Mouse (Mus musculus): Measurements from ENCODE around the gene Gm17349. TPM values are rescaled to one million over a fixed set of nuclear protein-coding genes. Genes with fewer than 3 reads are reported as not detected.

The Gm17349 gene
- total and polyA plus RNA-seq, 3 experiments: 0.98 to 2.3 TPM; not detected in 1

- H3K9me3 ChIP-seq (replicated peaks): peaks cover 6% of the 10 kb centered on the region; the same call in 1 of the 2 replicates
- no peak for TF ChIP-seq GATA1 (IDR thresholded peaks at IDR 0.05; ENCODE audit: borderline replicate concordance, low read length)
- no peak for TF ChIP-seq POLR2AphosphoS5 (IDR thresholded peaks at IDR 0.05; ENCODE audit: insufficient replicate concordance, low read depth, low read length)
- no peak for TF ChIP-seq TAL1 (conservative IDR thresholded peaks at IDR 0.05; ENCODE audit: low read depth, low read length)
- no peak for TF ChIP-seq GATA2 (IDR thresholded peaks at IDR 0.05; ENCODE audit: borderline replicate concordance, low read depth, low read length)
- TF ChIP-seq CTCF (IDR thresholded peaks at IDR 0.05; ENCODE audit: low read depth, low read length): no peak
- ATAC-seq (ENCODE audit: extremely low read depth, insufficient number of reproducible peaks, low FRiP score, poor library complexity, severe bottlenecking) (no peak), DNase-seq (ENCODE audit: low spot score) (no peak)
- H3K4me1 ChIP-seq (ENCODE audit: insufficient read depth, low read depth, low read length): peaks cover 11% of the 10 kb centered on the region
- H3K27me3 ChIP-seq (ENCODE audit: insufficient read depth, low read length): peaks cover 7% of the 10 kb centered on the region; the same call in 1 of the 2 replicates
- H3K36me3 ChIP-seq (replicated peaks): peaks cover 75% of the 10 kb centered on the region
- no peak overlapping the region for H3K4me3 ChIP-seq (ENCODE audit: low read depth, low read length)
These were observed 6.2 kb upstream of the Gm17349 start for GRCm38 (mm10) chr15:99711491-99711890.

- H3K27me3 ChIP-seq (ENCODE audit: insufficient read depth, low read length): no peaks in the 10 kb centered on the region
- peaks cover 3% of the 10 kb centered on the region; the same call in 1 of the 2 replicates for H3K4me1 ChIP-seq (ENCODE audit: insufficient read depth, low read depth, low read length)
- DNase-seq (ENCODE audit: low spot score) (no peak), ATAC-seq (ENCODE audit: extremely low read depth, insufficient number of reproducible peaks, low FRiP score, poor library complexity, severe bottlenecking) (no peak)
- H3K4me3 ChIP-seq (ENCODE audit: low read depth, low read length): no peak overlapping the region
- H3K9me3 ChIP-seq (replicated peaks): peaks cover 6% of the 10 kb centered on the region; the same call in 1 of the 2 replicates
- H3K36me3 ChIP-seq (replicated peaks): peaks cover 82% of the 10 kb centered on the region
- TF ChIP-seq POLR2AphosphoS5 (IDR thresholded peaks at IDR 0.05; ENCODE audit: insufficient replicate concordance, low read depth, low read length) (no peak), CTCF (IDR thresholded peaks at IDR 0.05; ENCODE audit: low read depth, low read length) (no peak), GATA1 (IDR thresholded peaks at IDR 0.05; ENCODE audit: borderline replicate concordance, low read length) (no peak), GATA2 (IDR thresholded peaks at IDR 0.05; ENCODE audit: borderline replicate concordance, low read depth, low read length) (no peak), TAL1 (conservative IDR thresholded peaks at IDR 0.05; ENCODE audit: low read depth, low read length) (no peak)
These were observed 5.2 kb upstream of the Gm17349 start for GRCm38 (mm10) chr15:99710221-99711190.

- peaks cover 6% of the 10 kb centered on the region; the same call in 1 of the 2 replicates for H3K9me3 ChIP-seq (replicated peaks)
- ATAC-seq (ENCODE audit: extremely low read depth, insufficient number of reproducible peaks, low FRiP score, poor library complexity, severe bottlenecking): no peak
- no peak for DNase-seq (ENCODE audit: low spot score)
- H3K4me3 ChIP-seq (ENCODE audit: low read depth, low read length): no peak overlapping the region
- no peaks in the 10 kb centered on the region for H3K27me3 ChIP-seq (ENCODE audit: insufficient read depth, low read length)
- H3K4me1 ChIP-seq (ENCODE audit: insufficient read depth, low read depth, low read length): peaks cover 4% of the 10 kb centered on the region
- peaks cover 91% of the 10 kb centered on the region for H3K36me3 ChIP-seq (replicated peaks)
- TF ChIP-seq GATA1 (IDR thresholded peaks at IDR 0.05; ENCODE audit: borderline replicate concordance, low read length) (no peak), POLR2AphosphoS5 (IDR thresholded peaks at IDR 0.05; ENCODE audit: insufficient replicate concordance, low read depth, low read length) (no peak), CTCF (IDR thresholded peaks at IDR 0.05; ENCODE audit: low read depth, low read length) (no peak), TAL1 (conservative IDR thresholded peaks at IDR 0.05; ENCODE audit: low read depth, low read length) (no peak), GATA2 (IDR thresholded peaks at IDR 0.05; ENCODE audit: borderline replicate concordance, low read depth, low read length) (no peak)
These were observed 2.9 kb upstream of the Gm17349 start for GRCm38 (mm10) chr15:99708176-99708575.

- Histone ChIP-seq H3K9me3 (replicated peaks) (peaks cover 6% of the 10 kb centered on the region; the same call in 1 of the 2 replicates), H3K4me1 (ENCODE audit: insufficient read depth, low read depth, low read length) (peaks cover 31% of the 10 kb centered on the region), H3K27me3 (ENCODE audit: insufficient read depth, low read length) (no peaks in the 10 kb centered on the region), H3K4me3 (ENCODE audit: low read depth, low read length) (no peak overlapping the region), H3K36me3 (replicated peaks) (peaks cover 62% of the 10 kb centered on the region)
- ATAC-seq (ENCODE audit: extremely low read depth, insufficient number of reproducible peaks, low FRiP score, poor library complexity, severe bottlenecking): no peak
- DNase-seq (ENCODE audit: low spot score): no peak
- TF ChIP-seq GATA2 (IDR thresholded peaks at IDR 0.05; ENCODE audit: borderline replicate concordance, low read depth, low read length): no peak
These were observed 409 bp downstream of the Gm17349 start for GRCm38 (mm10) chr15:99704881-99705280.

- peaks cover 54% of the 10 kb centered on the region for H3K36me3 ChIP-seq (replicated peaks)
- no peak for DNase-seq (ENCODE audit: low spot score)
These were observed 1.1 kb downstream of the Gm17349 start for GRCm38 (mm10) chr15:99704041-99704681.

GRCm38 (mm10) chr15:99703676-99704040, 1.6 kb downstream of the Gm17349 start:
- DNase-seq (ENCODE audit: low spot score): no peak
- no peak overlapping the region for H3K4me3 ChIP-seq (ENCODE audit: low read depth, low read length)
- no peak for TF ChIP-seq POLR2AphosphoS5 (IDR thresholded peaks at IDR 0.05; ENCODE audit: insufficient replicate concordance, low read depth, low read length)
- H3K4me1 ChIP-seq (ENCODE audit: insufficient read depth, low read depth, low read length): peaks cover 35% of the 10 kb centered on the region
- ATAC-seq (ENCODE audit: extremely low read depth, insufficient number of reproducible peaks, low FRiP score, poor library complexity, severe bottlenecking): no peak
- peaks cover 49% of the 10 kb centered on the region for H3K36me3 ChIP-seq (replicated peaks)
- H3K9me3 ChIP-seq (replicated peaks): peaks cover 6% of the 10 kb centered on the region; the same call in 1 of the 2 replicates
- H3K27me3 ChIP-seq (ENCODE audit: insufficient read depth, low read length): no peaks in the 10 kb centered on the region

More at GRCm38 (mm10) chr15:99704041-99704681, 1.1 kb downstream of the Gm17349 start:
- Histone ChIP-seq H3K27me3 (ENCODE audit: insufficient read depth, low read length) (no peaks in the 10 kb centered on the region), H3K9me3 (replicated peaks) (peaks cover 6% of the 10 kb centered on the region; the same call in 1 of the 2 replicates), H3K4me1 (ENCODE audit: insufficient read depth, low read depth, low read length) (peaks cover 31% of the 10 kb centered on the region), H3K4me3 (ENCODE audit: low read depth, low read length) (no peak overlapping the region)
- TF ChIP-seq CTCF (IDR thresholded peaks at IDR 0.05; ENCODE audit: low read depth, low read length): no peak
- TF ChIP-seq GATA1 (IDR thresholded peaks at IDR 0.05; ENCODE audit: borderline replicate concordance, low read length): no peak
- TF ChIP-seq GATA2 (IDR thresholded peaks at IDR 0.05; ENCODE audit: borderline replicate concordance, low read depth, low read length): no peak
- TF ChIP-seq TAL1 (conservative IDR thresholded peaks at IDR 0.05; ENCODE audit: low read depth, low read length): no peak
- no peak for TF ChIP-seq POLR2AphosphoS5 (IDR thresholded peaks at IDR 0.05; ENCODE audit: insufficient replicate concordance, low read depth, low read length)
- no peak for ATAC-seq (ENCODE audit: extremely low read depth, insufficient number of reproducible peaks, low FRiP score, poor library complexity, severe bottlenecking)
